Mouse (Mus musculus) thymus, adult 2 months (tissue): ENCODE measurements around the gene AC131692.1. TPM values are rescaled to one million over a fixed set of nuclear protein-coding genes. Genes with fewer than 3 reads are reported as not detected.
A peak's percentile ranks its signal among the peaks of the same experiment; 100 is the strongest.

Source experiments
- DNase-seq: peaks from one replicate; pipeline ENCODE4 v3.0.0; 2021
- H3K27ac ChIP-seq: fragments of 200-500 bp; 2 replicates; pipeline ENCODE4 v1.5.1; 2012; ENCODE audit warnings: low read length, control low read depth; ENCODE audit not compliant: control insufficient read depth, insufficient read depth
- H3K27me3 ChIP-seq: fragments of 200-500 bp; 2 replicates; pipeline ENCODE4 v1.6.1; 2012; ENCODE audit warnings: mild to moderate bottlenecking, low read length, moderate library complexity, mixed read lengths; ENCODE audit not compliant: control insufficient read depth, insufficient read depth
- H3K36me3 ChIP-seq: fragments of 200-500 bp; 2 replicates; pipeline ENCODE4 v1.6.1; 2012; ENCODE audit warnings: mild to moderate bottlenecking, low read length, moderate library complexity; ENCODE audit not compliant: control insufficient read depth, insufficient read depth
- H3K4me1 ChIP-seq: fragments of 200-500 bp; replicated peaks from 2 replicates; pipeline ENCODE4 v1.6.1; 2012; ENCODE audit warnings: low read length; ENCODE audit not compliant: control insufficient read depth, insufficient read depth
- H3K4me3 ChIP-seq: fragments of 200-500 bp; 2 replicates; pipeline ENCODE4 v1.5.1; 2012; ENCODE audit warnings: mild to moderate bottlenecking, low read length, control low read depth, moderate library complexity; ENCODE audit not compliant: control insufficient read depth, insufficient read depth
- CTCF ChIP-seq: fragments of 200-500 bp; IDR thresholded peaks from 2 replicates; pipeline ENCODE4 v1.5.1; 2012; ENCODE audit warnings: mild to moderate bottlenecking, control low read depth, low read length, moderate library complexity, borderline replicate concordance; ENCODE audit not compliant: control insufficient read depth, poor library complexity, insufficient read depth; ENCODE audit errors: extremely low read depth
- POLR2A ChIP-seq: fragments of 200-500 bp; IDR thresholded peaks from 2 replicates; pipeline ENCODE4 v1.6.1; 2012; ENCODE audit warnings: mild to moderate bottlenecking, low read length, control low read depth, moderate library complexity; ENCODE audit not compliant: control insufficient read depth, poor library complexity, insufficient read depth; ENCODE audit errors: extremely low read depth
- WGBS: fragments of 180-500 bp; shearing (Covaris S2); methylation state at CpG from one replicate; pipeline ENCODE4 v1.1.7; 2018; 5-methylcytosine and 5-hydroxymethylcytosine counted together
- polyA plus RNA-seq: library from polyadenylated mRNA; depleted of rRNA; stranded (reverse); fragments of >200 nt; gene quantifications from 2 replicates; pipeline ENCODE4 v1.2.3, GENCODE M21; 2012

AC131692.1 gene
- polyA plus RNA-seq, 1 experiment, result 0.66 TPM

DNA sequence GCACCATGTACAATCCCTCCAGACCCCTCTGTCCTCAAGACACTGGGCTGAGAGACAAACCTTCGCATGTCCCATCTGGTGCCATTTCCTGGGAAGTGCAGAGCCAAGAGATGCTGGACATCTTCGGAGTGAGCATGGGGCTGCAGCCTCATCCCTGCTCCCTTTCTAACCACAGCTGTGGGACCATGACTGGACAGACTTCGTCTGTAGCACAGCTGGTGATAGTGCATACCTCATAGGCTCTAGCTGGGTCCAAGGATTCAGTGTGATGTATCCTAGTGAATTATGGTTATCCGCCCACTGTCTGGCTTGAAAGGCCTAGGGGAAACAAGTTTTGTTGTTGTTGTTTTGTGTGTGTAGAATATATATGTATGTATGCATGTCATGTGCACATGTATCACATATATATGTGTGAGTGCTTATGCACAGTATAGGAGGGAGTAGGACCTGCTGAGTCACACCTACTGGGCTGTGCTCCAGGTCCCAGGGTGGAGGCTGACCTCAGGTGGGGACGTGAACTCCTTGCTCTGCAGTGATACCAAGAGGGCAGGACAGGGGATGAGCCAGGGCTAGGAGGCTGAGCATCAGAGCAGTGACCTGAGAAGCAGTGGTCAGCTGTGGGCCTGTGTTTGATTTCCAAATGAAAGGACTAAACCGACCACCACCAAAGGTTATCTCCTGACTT is 8.1 kb downstream of the AC131692.1 start:
- DNase-seq, result no peak
- H3K4me3 ChIP-seq, result no peak overlapping the region
- H3K4me1 ChIP-seq, result no peaks in the 10 kb centered on the region
- no peaks in the 10 kb centered on the region for H3K36me3 ChIP-seq
- no peaks in the 10 kb centered on the region for H3K27me3 ChIP-seq
- TF ChIP-seq POLR2A (no peak), CTCF (no peak)
- no peak overlapping the region for H3K27ac ChIP-seq
- 75% methylated on average over 6 of the region's 6 CpGs for WGBS

DNA sequence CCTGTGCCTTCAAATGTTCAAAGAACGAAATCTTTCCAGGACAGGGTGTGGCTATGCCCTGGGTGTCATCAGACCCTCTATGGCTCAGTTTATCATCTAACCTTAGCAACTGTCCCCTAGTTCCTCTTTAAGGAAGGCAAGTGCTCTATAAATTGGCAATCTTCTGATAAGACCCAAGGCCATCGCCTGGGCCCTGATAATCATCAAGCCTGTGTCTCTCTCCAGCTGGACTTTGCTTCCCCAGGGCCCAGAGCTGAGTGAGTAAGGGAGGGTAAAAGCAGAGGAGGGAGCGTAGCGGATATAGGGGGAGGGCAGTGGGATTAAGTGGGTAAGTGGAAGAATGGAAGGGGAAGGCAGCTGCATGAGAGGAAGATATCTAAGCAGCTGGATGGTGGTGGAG is 10.3 kb downstream of the AC131692.1 start:
- Histone ChIP-seq H3K4me3 (no peak overlapping the region), H3K27me3 (no peaks in the 10 kb centered on the region), H3K4me1 (no peaks in the 10 kb centered on the region), H3K27ac (no peak overlapping the region), H3K36me3 (no peaks in the 10 kb centered on the region)
- WGBS, result 95% methylated on average over 4 of the region's 4 CpGs
- TF ChIP-seq POLR2A (no peak), CTCF (no peak)
- DNase-seq, result no peak

DNA sequence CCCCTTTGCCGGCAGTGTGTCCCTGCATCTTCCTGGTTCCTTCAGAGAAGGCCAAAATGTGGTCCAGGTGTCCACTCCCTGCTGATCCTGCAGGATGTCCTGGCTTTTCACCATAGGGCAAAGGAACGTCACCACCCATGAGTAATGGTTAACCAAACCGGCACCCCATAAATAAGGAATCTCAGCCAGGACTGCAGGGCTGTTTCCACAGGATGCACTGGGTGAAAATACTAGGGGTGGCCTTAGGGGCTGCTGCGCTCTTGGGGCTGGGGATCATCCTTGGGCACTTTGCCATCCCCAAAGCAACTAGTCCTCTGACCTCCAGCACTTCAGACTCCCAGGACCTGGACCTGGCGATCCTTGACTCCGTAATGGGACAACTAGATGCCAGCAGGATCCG is 11.4 kb downstream of the AC131692.1 start, which contains the start of gene Naaladl1:
Gene Naaladl1, plus strand, starts transcription at position 197 of the 400 bp plus-strand sequence.
- no peak within 1 kb of the TSS for H3K4me3 ChIP-seq
- H3K27ac ChIP-seq, result no peak within 1 kb of the TSS
- DNase-seq, result no peak
- no peaks in the 10 kb centered on the region for H3K36me3 ChIP-seq
- whole genome bisulfite sequencing, result 98% methylated on average over 7 of the region's 7 CpGs
- no peaks in the 10 kb centered on the region for H3K27me3 ChIP-seq
- TF ChIP-seq POLR2A (no peak), CTCF (no peak)
- H3K4me1 ChIP-seq, result no peaks in the 10 kb centered on the region

DNA sequence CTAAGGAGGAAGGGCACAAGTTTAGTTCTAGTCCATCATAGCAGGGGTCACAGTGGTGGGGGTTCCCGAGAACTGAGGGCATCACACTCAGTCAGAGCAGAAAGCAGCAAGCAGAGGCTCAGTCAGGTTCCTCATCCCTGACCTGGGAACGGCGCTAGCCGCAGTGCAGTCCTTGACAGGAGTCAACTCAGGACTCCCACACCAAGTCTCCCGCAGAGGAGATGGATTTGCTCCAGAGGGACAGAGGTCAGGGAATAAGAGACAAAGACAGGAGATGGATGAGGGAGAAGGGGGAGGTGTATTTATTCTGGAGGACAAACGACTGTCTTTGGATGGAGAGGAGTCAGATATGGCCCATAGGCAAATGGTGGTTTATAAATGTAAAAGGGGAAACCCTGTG is 18.9 kb downstream of the AC131692.1 start:
- Histone ChIP-seq H3K4me1 (peaks cover 8% of the 10 kb centered on the region; the same call in 1 of the 2 replicates), H3K27ac (no peak overlapping the region), H3K4me3 (no peak overlapping the region), H3K27me3 (no peaks in the 10 kb centered on the region), H3K36me3 (no peaks in the 10 kb centered on the region; the same call in 1 of the 2 replicates)
- no peak for DNase-seq
- WGBS, result 91% methylated on average over 6 of the region's 6 CpGs
- TF ChIP-seq CTCF (no peak), POLR2A (no peak)

GRCm38 (mm10) chr19:6116113-6116850 is 22.1 kb downstream of the AC131692.1 start:
- DNase-seq, result no peak
- WGBS, result 87% methylated on average over 15 of the region's 15 CpGs
- Histone ChIP-seq H3K4me3 (no peak overlapping the region), H3K27me3 (no peaks in the 10 kb centered on the region), H3K27ac (no peak overlapping the region), H3K36me3 (no peaks in the 10 kb centered on the region; the same call in 1 of the 2 replicates), H3K4me1 (peaks cover 8% of the 10 kb centered on the region; the same call in 1 of the 2 replicates)
- TF ChIP-seq CTCF (no peak), POLR2A (no peak)

- H3K4me1 ChIP-seq, result peaks cover 8% of the 10 kb centered on the region; the same call in 1 of the 2 replicates
- TF ChIP-seq POLR2A (no peak; the same call in 1 of the 2 replicates), CTCF (no peak)
- H3K27me3 ChIP-seq, result no peaks in the 10 kb centered on the region
- no peak overlapping the region for H3K27ac ChIP-seq
- H3K4me3 ChIP-seq, result peak overlapping the region; percentile 66
- H3K36me3 ChIP-seq, result no peaks in the 10 kb centered on the region; the same call in 1 of the 2 replicates
- 4% methylated on average over 32 of the region's 32 CpGs for WGBS
- no peak for DNase-seq
Observed at GRCm38 (mm10) chr19:6117346-6117985, 23.2 kb downstream of the AC131692.1 start.
